Mouse (Mus musculus) C2C12 (cell line): ENCODE data around the gene Gdi1.
A peak's percentile ranks its signal among the peaks of the same experiment; 100 is the strongest.

ENCODE experiments used
- CEBPB ChIP-seq: IDR thresholded peaks from one replicate; pipeline ENCODE4 v1.6.1; 2011; ENCODE audit warnings: low read depth, mild to moderate bottlenecking, control low read depth, moderate library complexity
- CTCF ChIP-seq: IDR thresholded peaks from one replicate; pipeline ENCODE4 v1.5.1; 2011; ENCODE audit not compliant: control insufficient read depth, insufficient read depth, insufficient read length
- FOSL1 ChIP-seq: IDR thresholded peaks from one replicate; pipeline ENCODE4 v1.8.0; 2011; ENCODE audit warnings: mild to moderate bottlenecking, low read length; ENCODE audit not compliant: poor library complexity, insufficient read depth, severe bottlenecking
- MAX ChIP-seq: IDR thresholded peaks from one replicate; pipeline ENCODE4 v1.6.1; 2011; ENCODE audit warnings: mild to moderate bottlenecking, control low read depth
- MYOD1 ChIP-seq: IDR thresholded peaks from one replicate; pipeline ENCODE4 v1.6.1; 2011; ENCODE audit warnings: low read depth; ENCODE audit not compliant: control insufficient read depth, insufficient read length
- MYOG ChIP-seq: IDR thresholded peaks from one replicate; pipeline ENCODE4 v1.6.1; 2011; ENCODE audit not compliant: control insufficient read depth, insufficient read length; ENCODE audit errors: extremely low read depth
- USF1 ChIP-seq: IDR thresholded peaks from one replicate; pipeline ENCODE4 v1.6.1; 2011; ENCODE audit warnings: low read depth, mild to moderate bottlenecking, control low read depth, moderate library complexity

DNA sequence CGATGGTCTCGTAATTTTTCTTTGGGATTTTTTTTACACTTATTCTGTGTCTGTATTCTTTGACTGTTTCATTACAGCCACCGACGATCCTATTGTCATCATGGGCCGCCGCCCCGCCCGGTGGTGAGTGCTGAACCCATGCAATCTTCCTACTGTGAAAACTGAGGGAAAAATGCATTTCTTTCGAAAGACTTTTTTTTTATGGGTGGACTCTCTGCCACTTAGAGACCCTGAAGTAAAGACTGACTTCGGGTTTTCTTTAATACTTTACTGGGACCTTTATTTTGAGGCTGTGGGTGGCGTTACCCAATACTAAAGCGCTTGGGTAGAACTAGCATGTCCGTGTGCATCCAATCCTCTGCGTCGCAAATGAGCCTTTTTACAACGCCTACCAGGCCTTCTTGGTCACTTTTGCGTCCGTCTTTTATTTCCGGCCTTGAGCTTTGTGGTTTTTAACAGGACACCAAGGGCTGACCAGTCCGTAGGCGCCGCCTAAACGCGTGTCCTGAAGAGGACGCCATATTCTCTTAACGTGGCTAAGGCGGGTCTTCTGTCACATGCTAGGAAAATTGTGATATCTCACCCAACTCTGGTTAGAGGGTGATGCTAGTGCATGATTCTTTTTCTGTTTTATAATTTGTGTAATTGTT, 33.8 kb upstream of the Gdi1 start:
- TF ChIP-seq CTCF (no peak), CEBPB (no peak), MYOG (no peak), USF1 (no peak), MAX (peak; percentile 32), MYOD1 (no peak), FOSL1 (no peak)
